Comparison of ENCODE assay signal across 23 mouse cellular contexts in genomic region chr7:135924641-135925040, GRCm38 (mm10).
"Had no signal": no experiment of that assay in that cellular context is flagged by ENCODE, and none has a peak within 500 bp of the region (broad histone marks: within the 10 kb centered on the region; RNA-seq: fewer than 3 reads in every experiment).

No protein-coding gene starts in this region.

- H3K36me3 ChIP-seq: heart, embryonic 12.5 days; hindbrain, embryonic 13.5 days; hindbrain, embryonic 15.5 days; kidney, embryonic 15.5 days; limb, embryonic 13.5 days; limb, embryonic 15.5 days; liver, embryonic 12.5 days had no signal

- DNase-seq: gastrocnemius, postnatal 14 days; gastrocnemius, postnatal 36 days; heart, adult 2 months; heart, postnatal 10 days; heart, postnatal 36 days; kidney, adult 11 months; kidney, adult 2 months; kidney, adult 9 months; kidney, postnatal 14 days; kidney, postnatal 36 days; layer of hippocampus, adult 9-11 months; layer of hippocampus, postnatal 36 days; left cerebral cortex, postnatal 4 days had no signal

- H3K27ac ChIP-seq: heart, adult 2 months; hindbrain, embryonic 13.5 days; hindbrain, embryonic 15.5 days; hindbrain, postnatal 0 days; kidney, embryonic 15.5 days; kidney, postnatal 0 days; limb, embryonic 13.5 days; limb, embryonic 15.5 days; liver, embryonic 12.5 days had no signal

- H3K27me3 ChIP-seq: hindbrain, embryonic 13.5 days; hindbrain, embryonic 15.5 days; kidney, embryonic 15.5 days; limb, embryonic 15.5 days; liver, embryonic 12.5 days had no signal

- H3K4me1 ChIP-seq: heart, embryonic 12.5 days; hindbrain, embryonic 15.5 days; kidney, embryonic 15.5 days; limb, embryonic 13.5 days; limb, embryonic 15.5 days; liver, embryonic 12.5 days had no signal

- H3K9ac ChIP-seq: heart, embryonic 12.5 days; hindbrain, embryonic 13.5 days; hindbrain, embryonic 15.5 days; kidney, embryonic 15.5 days; limb, embryonic 13.5 days; limb, embryonic 15.5 days; liver, embryonic 12.5 days had no signal

- ATAC-seq: hindbrain, postnatal 0 days; intestine, embryonic 16.5 days; liver, embryonic 12.5 days had no signal

- H3K4me3 ChIP-seq: heart, adult 2 months; heart, embryonic 12.5 days; hindbrain, embryonic 13.5 days; hindbrain, embryonic 15.5 days; kidney, embryonic 15.5 days; limb, embryonic 13.5 days; limb, embryonic 15.5 days; liver, embryonic 12.5 days had no signal

- H3K9me3 ChIP-seq: heart, embryonic 12.5 days; hindbrain, embryonic 13.5 days; hindbrain, embryonic 15.5 days; kidney, embryonic 15.5 days; limb, embryonic 13.5 days; limb, embryonic 15.5 days; liver, embryonic 12.5 days had no signal

- H3K4me2 ChIP-seq: heart, embryonic 12.5 days; hindbrain, embryonic 13.5 days; hindbrain, embryonic 15.5 days; kidney, embryonic 15.5 days; limb, embryonic 13.5 days; limb, embryonic 15.5 days; liver, embryonic 12.5 days had no signal
